Mouse (Mus musculus): ENCODE results near the gene Pcare.

DNA sequence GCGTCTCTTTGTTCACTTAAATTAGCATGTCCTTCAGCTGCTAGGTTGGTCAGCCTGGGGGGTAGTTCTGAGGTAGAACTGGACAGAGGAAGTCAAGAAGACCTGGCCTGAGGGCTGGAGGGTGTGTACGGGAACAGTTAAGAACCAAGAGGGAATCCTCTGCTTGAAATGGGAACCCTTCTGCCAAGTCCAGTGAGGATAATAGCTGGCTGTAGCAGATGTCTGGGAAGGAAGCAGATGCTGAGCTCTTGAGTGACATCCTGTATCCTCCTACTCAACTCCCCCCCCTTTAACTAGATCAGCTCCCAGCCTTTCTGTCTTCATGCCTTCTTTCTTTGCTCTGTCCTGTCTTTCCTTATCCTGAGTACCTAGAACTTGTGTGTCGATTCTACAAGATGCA is 37.7 kb downstream of the Pcare start:
- no peak for TF ChIP-seq GATA1 (IDR thresholded peaks at IDR 0.05; ENCODE audit: low read length)
- no peak for TF ChIP-seq TAL1 (IDR thresholded peaks at IDR 0.05; ENCODE audit: low read length)
